Mouse (Mus musculus) brain, embryonic 14.5 days (tissue): Measurements from ENCODE around the gene Tmem51. TPM values are rescaled to one million over a fixed set of nuclear protein-coding genes. Genes with fewer than 3 reads are reported as not detected.
"Not testable (repeated sequence)": the region's sequence is repeated elsewhere in the genome, so short reads cannot be mapped to it uniquely, and the experiment has no call there.

Experiments
- DNase-seq: peaks from one replicate; pipeline ENCODE4 v3.0.0-alpha.2; 2011; ENCODE audit warnings: low read depth
- CTCF ChIP-seq: fragments of 200-500 bp; IDR thresholded peaks from 2 replicates; pipeline ENCODE4 v1.5.1; 2012; ENCODE audit warnings: inconsistent platforms, mild to moderate bottlenecking, moderate library complexity, borderline replicate concordance; ENCODE audit not compliant: insufficient read depth, insufficient read length; ENCODE audit errors: extremely low read depth
- POLR2A ChIP-seq: fragments of 200-500 bp; IDR thresholded peaks from 2 replicates; pipeline ENCODE4 v1.6.1; 2012; ENCODE audit warnings: mild to moderate bottlenecking, inconsistent platforms, borderline replicate concordance; ENCODE audit not compliant: poor library complexity, insufficient read depth, insufficient read length, severe bottlenecking; ENCODE audit errors: extremely low read depth
- polyA plus RNA-seq: library from polyadenylated mRNA; depleted of rRNA; stranded (reverse); fragments of >200 nt; gene quantifications from 2 replicates; pipeline ENCODE4 v1.2.3, GENCODE M21; 2012

Tmem51 gene
- polyA plus RNA-seq, 1 experiment: 6.1 TPM

DNA sequence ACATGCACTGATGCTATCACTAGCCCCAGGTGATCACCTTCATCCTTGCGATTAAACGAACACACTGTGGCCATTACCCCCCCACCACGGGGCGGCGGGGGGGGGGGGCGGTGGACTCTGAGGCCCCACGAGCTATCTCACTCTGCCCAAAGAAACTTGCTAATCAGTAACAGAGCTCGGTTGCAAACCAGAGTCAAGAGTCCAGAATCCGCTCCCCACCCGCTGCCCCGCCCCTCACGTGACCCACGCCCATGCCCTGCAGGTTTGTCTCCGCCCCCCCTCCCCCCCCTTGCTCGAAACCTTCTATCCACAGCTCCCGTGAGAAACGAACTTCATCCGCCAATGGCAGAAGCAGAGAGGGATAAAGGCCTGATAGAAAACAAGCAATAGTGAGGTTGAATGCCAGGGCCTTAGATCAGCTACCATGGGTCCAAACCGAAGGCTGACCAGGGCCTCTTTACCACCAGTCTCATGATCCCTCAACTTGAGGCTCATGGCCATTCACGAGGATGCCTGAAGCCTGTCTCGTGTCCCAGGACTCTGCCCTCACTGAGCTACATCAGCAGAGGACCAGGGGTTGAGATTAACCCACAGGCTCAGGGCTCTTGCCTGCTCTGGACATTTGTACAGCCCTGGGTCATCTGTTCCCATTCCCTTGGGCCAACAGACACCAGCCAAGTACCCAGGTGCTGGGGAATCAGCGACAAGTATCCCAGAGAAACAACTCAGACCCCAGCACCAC lies 31.5 kb downstream of the Tmem51 start:
- no peak for DNase-seq
- TF ChIP-seq POLR2A (no peak), CTCF (no peak)

DNA sequence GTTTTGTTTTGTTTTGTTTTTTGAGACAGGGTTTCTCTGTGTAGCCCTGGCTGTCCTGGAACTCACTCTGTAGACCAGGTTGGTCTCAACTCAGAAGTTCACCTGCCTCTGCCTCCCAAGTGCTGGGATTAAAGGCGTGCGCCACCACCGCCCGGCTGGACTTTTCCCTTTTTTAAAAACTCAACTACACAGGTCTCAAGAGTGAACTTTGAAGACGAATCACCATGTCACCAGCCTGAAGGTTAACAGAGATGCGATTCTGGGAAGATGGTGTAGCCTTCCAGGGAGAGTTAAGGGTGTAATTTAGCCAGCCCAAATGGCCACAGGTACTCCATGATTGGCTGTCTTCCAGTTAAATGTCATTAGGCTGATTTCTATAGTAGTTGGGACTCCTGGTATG lies 32.2 kb downstream of the Tmem51 start:
- DNase-seq: not testable (repeated sequence)

DNA sequence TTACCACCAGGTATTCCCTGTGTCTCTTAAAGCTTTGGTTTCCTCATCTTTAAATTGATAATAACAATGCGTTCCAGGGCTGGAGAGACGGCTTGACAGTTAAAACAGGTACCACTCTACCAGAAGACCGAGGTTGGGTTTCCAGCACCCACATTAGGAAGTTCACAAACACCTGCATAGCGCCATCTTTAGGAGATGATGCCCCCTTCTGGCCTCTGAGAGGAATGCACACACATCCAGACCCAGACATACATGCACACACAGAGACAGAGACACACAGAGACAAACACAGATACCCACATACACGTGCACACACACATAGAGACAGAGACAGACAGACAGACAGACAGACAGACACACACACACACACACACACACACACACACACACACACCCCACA lies 34.1 kb downstream of the Tmem51 start:
- TF ChIP-seq CTCF (no peak), POLR2A (no peak)
- DNase-seq: no peak

DNA sequence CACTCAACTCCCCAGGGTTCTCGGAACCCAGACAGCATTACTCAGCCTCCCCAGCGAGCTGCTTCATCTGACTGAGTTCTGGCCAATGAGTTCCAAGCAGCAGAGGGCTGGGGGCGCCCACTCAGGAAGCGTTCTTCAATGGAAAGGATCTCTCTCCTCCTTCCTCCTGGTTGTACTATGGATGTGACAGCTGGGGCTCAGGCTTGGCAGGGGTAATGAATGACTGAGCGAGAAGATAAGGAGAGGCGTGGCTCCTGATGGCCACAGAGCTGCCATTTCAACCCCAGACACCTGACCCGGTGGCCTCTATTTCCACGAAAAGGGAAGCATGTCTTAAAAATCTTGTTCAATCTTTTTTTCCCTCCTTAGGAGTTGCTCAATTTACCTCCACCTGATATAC lies 35.7 kb downstream of the Tmem51 start:
- no peak for TF ChIP-seq CTCF
- TF ChIP-seq POLR2A: no peak
- DNase-seq: no peak

DNA sequence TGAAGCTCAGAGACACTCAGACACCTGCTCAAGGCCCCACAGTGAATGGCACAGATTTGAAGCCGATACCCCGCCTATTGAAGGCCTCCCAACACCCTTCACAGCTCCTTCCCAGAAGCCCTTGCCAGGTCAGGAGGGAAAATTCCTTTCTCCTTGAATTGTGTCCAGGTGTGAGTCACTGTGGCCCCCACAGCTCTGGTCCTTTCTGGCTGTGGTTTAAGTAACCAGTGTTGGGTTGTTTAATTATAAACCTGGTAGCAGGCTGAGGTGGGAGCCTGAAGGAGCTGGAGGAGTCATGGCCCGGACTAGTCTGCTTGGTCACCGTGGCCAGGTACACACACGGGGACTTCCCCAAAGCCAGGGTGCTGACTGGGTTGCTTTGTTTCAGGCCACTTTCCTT lies 37.1 kb downstream of the Tmem51 start:
- DNase-seq: no peak
- TF ChIP-seq CTCF (no peak), POLR2A (no peak)

DNA sequence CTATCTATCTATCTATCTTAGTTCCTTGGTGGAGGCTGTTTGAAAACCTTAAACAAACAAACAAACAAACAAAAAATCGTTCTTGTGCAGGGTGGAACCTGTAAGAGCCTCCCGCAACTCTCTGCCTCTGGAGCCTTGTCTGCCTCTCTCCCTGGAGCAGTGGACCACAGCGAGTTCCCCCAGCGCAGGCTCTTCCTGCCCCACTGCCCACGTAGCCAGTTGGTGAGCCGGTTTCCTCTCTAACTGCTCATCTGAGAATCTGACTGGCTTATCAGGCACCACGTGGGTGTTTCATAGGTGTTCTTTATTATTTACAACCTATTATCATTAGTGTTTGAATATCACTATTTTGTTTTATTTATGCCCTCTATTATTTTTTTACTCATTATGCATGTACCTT lies 37.6 kb downstream of the Tmem51 start:
- TF ChIP-seq POLR2A: no peak
- TF ChIP-seq CTCF: no peak
- DNase-seq: no peak

DNA sequence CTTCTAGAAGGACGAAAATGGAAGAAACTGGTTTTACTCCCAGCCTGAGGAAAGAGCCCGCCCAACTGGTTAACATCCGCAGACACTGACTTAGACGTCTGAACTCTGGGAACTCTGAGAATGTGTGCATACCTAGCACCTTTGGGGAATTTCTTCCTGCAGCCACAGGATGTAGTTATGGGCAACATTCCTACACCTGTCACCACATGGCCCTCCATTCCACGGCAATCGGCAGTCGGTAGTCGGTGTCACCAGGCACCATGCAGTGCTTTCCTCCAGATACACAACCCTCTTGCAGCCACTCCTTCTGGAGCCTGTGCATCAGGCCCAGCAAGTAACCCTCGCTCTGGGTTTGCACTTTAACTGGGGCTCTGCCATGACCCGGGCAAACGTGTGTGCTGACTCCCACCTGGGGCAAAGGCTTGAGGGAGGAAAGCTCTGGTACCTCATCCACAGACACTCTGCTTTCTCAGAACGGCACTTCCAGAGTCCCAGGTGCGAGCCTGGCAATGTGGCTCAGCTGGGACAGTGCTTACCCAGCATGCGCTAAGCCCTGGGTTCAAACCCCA lies 38.4 kb downstream of the Tmem51 start:
- TF ChIP-seq CTCF (no peak), POLR2A (no peak)
- DNase-seq: no peak

DNA sequence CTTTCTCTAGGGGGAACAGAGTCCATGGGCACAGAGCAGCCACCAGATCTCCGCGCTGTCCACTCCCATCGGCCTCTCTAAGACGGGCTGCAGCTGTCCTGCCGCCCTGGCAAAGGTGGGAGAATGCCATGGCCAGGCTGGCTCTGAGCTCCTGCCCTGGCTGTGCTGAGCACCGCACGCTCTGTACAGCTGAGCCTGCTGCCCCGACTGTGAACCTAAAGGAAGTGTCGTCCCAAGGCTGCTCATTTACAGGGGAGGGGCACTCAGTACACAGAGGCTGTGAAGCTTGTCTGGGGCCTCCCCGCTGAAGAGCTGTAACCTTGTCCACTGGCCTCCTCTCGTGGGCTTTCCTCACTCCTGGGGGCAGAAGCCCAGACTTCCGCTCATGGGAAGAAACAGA lies 39.7 kb downstream of the Tmem51 start:
- no peak for DNase-seq
- TF ChIP-seq POLR2A (no peak), CTCF (no peak)

DNA sequence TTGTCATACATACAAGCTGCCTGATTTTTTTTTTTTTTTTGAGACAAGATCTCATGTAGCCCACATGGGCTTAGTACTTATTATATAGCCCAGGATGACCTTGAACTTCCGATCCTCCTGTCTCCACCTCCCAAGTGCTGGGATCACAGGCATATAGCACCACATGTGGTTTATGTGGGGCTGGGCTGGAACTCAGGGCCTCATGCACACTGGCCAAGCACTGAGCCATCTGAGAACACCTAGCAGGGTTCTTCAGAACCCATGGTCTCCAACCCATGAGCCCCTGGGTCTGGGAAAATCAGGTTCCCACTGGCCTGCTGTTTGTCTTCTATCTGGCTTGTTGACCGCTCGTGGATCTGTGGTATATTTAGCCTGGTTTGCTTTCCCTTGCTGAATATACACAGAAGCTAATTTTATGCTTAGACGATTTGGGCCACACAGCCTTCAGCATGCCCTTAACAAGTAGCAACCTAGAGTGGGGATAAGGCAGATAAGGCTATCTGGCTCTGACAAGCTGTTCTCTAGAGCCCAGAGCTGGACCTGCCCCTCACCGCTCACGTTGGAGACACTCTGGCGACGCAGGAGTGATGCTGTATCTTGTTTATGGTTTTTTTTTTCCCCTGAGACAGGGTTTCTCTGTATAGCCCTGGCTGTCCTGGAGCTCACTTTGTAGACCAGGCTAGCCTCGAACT lies 44.3 kb downstream of the Tmem51 start:
- no peak for DNase-seq
- TF ChIP-seq CTCF: no peak
- no peak for TF ChIP-seq POLR2A

DNA sequence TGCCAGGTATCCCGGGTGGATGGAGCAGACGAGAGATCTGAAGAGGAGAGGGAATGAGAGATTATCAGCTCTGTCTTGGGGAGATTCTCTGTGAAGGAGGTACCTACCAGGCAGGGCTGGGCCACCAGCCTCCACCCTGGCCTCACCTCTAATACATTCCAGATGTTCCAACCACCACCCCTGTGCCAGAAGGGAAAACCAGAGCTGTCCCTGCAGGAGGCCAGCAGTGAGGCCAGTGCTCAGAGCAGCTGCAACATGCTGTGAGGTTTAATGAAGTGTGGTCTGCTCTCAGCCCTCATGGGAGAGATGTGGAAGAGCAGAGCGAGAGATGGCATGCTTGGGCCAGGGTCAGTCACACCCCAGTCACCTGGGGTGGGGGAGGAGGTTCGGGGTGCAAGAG lies 46.2 kb downstream of the Tmem51 start:
- DNase-seq: no peak
- TF ChIP-seq POLR2A: no peak
- TF ChIP-seq CTCF: no peak

DNA sequence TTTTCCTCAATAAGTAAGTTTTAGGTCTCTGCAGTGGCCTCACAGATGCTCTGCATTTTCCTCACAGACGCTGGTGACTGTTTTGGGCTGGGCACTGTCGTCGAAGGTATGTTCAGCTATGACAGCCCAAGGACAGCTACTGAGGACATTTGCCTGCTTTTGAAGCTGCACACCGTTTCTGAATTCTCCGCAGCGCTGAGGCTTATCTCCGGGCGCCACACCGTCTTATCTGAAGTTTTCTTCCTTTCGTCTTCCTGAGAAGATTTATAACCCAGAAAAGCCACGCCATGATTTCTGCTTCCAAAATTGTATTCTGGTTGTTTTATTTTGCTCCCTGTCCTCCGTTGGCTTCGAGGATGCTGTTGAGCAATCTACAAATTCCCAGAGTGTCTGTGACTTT lies 55.6 kb downstream of the Tmem51 start:
- DNase-seq: no peak

DNA sequence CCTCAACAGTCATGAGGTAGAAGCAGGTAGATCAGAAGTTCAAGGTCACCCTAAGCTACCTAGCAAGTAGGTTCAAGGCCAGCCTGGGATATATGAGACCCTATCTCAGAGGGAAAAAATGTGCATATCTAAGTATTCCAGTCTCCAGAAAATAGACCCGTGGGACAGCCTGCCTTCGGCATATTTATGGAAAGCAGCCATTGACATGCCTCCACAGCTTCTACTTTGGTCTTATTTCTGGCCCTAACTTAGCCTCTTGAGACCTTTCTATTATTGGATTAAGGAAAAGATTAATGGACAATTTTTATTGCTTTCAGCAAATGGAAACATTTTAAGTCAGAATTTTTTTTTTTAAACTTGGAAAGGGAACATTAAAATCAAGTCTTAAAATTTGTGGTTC lies 57.1 kb downstream of the Tmem51 start:
- TF ChIP-seq CTCF (no peak), POLR2A (no peak)
- DNase-seq: no peak

More for the DNA sequence above, 55.6 kb downstream of the Tmem51 start:
- TF ChIP-seq POLR2A: no peak
- no peak for TF ChIP-seq CTCF

DNA sequence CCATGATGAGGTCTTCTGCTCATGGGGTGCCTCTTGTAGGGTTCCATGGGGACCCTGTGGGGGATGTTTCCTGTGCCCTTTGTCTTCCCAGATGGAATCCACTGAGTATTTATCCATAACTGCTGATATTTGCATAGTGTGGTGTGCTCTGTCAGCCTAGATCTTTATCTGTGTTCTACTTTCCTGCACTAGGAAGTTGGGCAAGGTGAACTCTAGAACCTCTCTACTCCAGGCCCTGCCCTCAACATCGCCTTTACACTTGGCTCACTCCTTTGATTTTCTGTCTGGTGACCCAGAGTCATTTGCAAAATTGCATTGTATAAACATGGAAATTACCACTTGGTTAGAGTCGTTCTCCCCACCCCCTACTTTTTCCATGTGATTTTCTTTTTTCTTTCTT lies 59.6 kb downstream of the Tmem51 start:
- TF ChIP-seq CTCF (no peak), POLR2A (no peak)
- no peak for DNase-seq

DNA sequence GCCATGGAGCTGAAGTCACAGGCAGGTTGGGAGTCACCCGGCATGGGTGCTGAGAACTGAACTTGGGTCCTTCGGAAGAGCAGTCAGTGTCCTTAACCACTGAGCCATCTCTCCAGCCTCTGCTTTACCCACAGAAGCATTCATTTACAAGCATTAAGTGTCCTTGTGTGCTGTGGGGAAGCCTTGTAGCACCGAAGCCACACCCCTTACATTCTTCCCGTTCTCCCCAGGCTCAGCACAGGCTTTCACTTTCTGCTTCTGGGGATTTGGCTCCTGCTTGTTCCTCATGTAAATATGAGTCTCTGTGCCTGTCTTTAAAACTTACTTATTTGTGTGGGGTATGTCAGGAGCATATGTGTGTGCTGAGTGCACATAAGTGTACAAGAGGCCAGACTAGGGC lies 60.9 kb downstream of the Tmem51 start:
- no peak for DNase-seq
- TF ChIP-seq POLR2A (no peak), CTCF (no peak)
